Mouse (Mus musculus) heart, adult 2 months (tissue): ENCODE measurements around the gene Gon4l. TPM values are rescaled to one million over a fixed set of nuclear protein-coding genes. Genes with fewer than 3 reads are reported as not detected.
A peak's percentile ranks its signal among the peaks of the same experiment; 100 is the strongest.

Experiments used
- DNase-seq, 2 experiments: peaks; one replicate each; pipeline ENCODE4 v3.0.0; 2021
- H3K27ac ChIP-seq: fragments of 200-600 bp; 2 replicates; pipeline ENCODE4 v1.8.1; 2022
- H3K27me3 ChIP-seq: fragments of 200-500 bp; 2 replicates; pipeline ENCODE4 v1.6.1; 2012; ENCODE audit warnings: mild to moderate bottlenecking, low read length, inconsistent platforms, mixed read lengths; ENCODE audit not compliant: control insufficient read depth, insufficient read depth
- H3K36me3 ChIP-seq: fragments of 200-500 bp; 2 replicates; pipeline ENCODE4 v1.6.1; 2012; ENCODE audit warnings: low read length, inconsistent platforms; ENCODE audit not compliant: control insufficient read depth, insufficient read depth
- H3K4me1 ChIP-seq: fragments of 200-500 bp; 2 replicates; pipeline ENCODE4 v1.6.1; 2011; ENCODE audit warnings: low read length; ENCODE audit not compliant: control insufficient read depth, insufficient read depth
- H3K4me3 ChIP-seq: fragments of 200-600 bp; 2 replicates; pipeline ENCODE4 v1.8.1; 2022
- H3K79me2 ChIP-seq: fragments of 200-500 bp; replicated peaks from 2 replicates; pipeline ENCODE4 v1.6.1; 2012; ENCODE audit warnings: mild to moderate bottlenecking, inconsistent platforms, low read length, moderate library complexity, mixed read lengths; ENCODE audit not compliant: control insufficient read depth, insufficient read depth
- H3K9ac ChIP-seq: fragments of 200-500 bp; 2 replicates; pipeline ENCODE4 v1.6.1; 2012; ENCODE audit warnings: low read depth, mild to moderate bottlenecking, control low read depth, inconsistent platforms, low read length, mixed read lengths
- CTCF ChIP-seq: fragments of 200-600 bp; IDR thresholded peaks from 2 replicates; pipeline ENCODE4 v1.8.1; 2022; ENCODE audit warnings: antibody characterized with exemption, mild to moderate bottlenecking, moderate library complexity
- EP300 ChIP-seq: fragments of 200-500 bp; IDR thresholded peaks from 2 replicates; pipeline ENCODE4 v1.6.1; 2011; ENCODE audit warnings: low read depth, low read length, control low read depth; ENCODE audit not compliant: insufficient read depth
- POLR2A ChIP-seq: fragments of 200-500 bp; IDR thresholded peaks from 2 replicates; pipeline ENCODE4 v1.6.1; 2011; ENCODE audit warnings: mild to moderate bottlenecking, low read depth, low read length, control low read depth; ENCODE audit not compliant: insufficient read depth
- WGBS: fragments of 180-500 bp; shearing (Covaris S2); methylation state at CpG from one replicate; pipeline ENCODE4 v1.1.7; 2018; 5-methylcytosine and 5-hydroxymethylcytosine counted together
- intact Hi-C: fragments of 180-260 bp; cut with DNase I; formaldehyde crosslinking; loops from one replicate; pipeline ENCODE4 v1.15.1; 2025
- polyA plus RNA-seq: library from polyadenylated mRNA; depleted of rRNA; stranded (reverse); fragments of >200 nt; gene quantifications from 2 replicates; pipeline ENCODE4 v1.2.3, GENCODE M21; 2012
- total RNA-seq, 2 experiments: library from RNA; stranded (reverse); gene quantifications; 2 replicates each; pipeline ENCODE4 v1.2.3; 2021

Gon4l gene
- total and polyA plus RNA-seq, 3 experiments, result 10.7 to 24.3 (median 19.9) TPM

- TF ChIP-seq CTCF (no peak), EP300 (no peak), POLR2A (no peak)
- H3K27me3 ChIP-seq, result no peaks in the 10 kb centered on the region
- DNase-seq, result no peak
- no peak overlapping the region for H3K9ac ChIP-seq
- no peaks in the 10 kb centered on the region for H3K79me2 ChIP-seq
- H3K36me3 ChIP-seq, result no peaks in the 10 kb centered on the region
- peaks cover 2% of the 10 kb centered on the region; the same call in 1 of the 2 replicates for H3K4me1 ChIP-seq
- 92% methylated on average over 7 of the region's 7 CpGs for WGBS
- H3K4me3 ChIP-seq, result no peak overlapping the region
- intact Hi-C loops, result no loop called here
- no peak overlapping the region for H3K27ac ChIP-seq
Measured at GRCm38 (mm10) chr3:88912585-88912984, 77.6 kb downstream of the Gon4l start.

- Histone ChIP-seq H3K79me2 (no peaks in the 10 kb centered on the region), H3K27me3 (no peaks in the 10 kb centered on the region), H3K4me3 (peak within 1 kb of the TSS; percentile 78), H3K36me3 (no peaks in the 10 kb centered on the region), H3K4me1 (peaks cover 2% of the 10 kb centered on the region; the same call in 1 of the 2 replicates), H3K9ac (peak within 1 kb of the TSS; percentile 75), H3K27ac (peak within 1 kb of the TSS; percentile 94)
- TF ChIP-seq EP300 (0 out of 2 replicates have a peak, but pooled peaks have one; percentile 26), POLR2A (peak; percentile 98), CTCF (peak; percentile 33)
- peak; percentile 93 to 96 for DNase-seq
- under 1% methylated on average over 62 of the region's 62 CpGs for WGBS
- intact Hi-C loops, result loop anchor here (2.0 kb wide), 1 partner anchor 37 kb away; the partner anchor contains the start of genes Ash1l and Dap3
Measured at GRCm38 (mm10) chr3:88913511-88914383, 78.7 kb downstream of the Gon4l start, which contains the start of gene Msto1. TSS of gene Msto1 (minus strand) at chr3:88913999.

- TF ChIP-seq CTCF, result no peak
- TF ChIP-seq EP300, result no peak
- TF ChIP-seq POLR2A, result no peak
- DNase-seq, result no peak
- WGBS, result 20% methylated on average over 8 of the region's 8 CpGs
Measured at GRCm38 (mm10) chr3:88914384-88914810, 79.4 kb downstream of the Gon4l start.

GRCm38 (mm10) chr3:88918981-88919380 lies 84.0 kb downstream of the Gon4l start:
- no peaks in the 10 kb centered on the region for H3K36me3 ChIP-seq
- 83% methylated on average over 13 of the region's 13 CpGs for WGBS

More at GRCm38 (mm10) chr3:88914384-88914810, 79.4 kb downstream of the Gon4l start:
- no peaks in the 10 kb centered on the region for H3K79me2 ChIP-seq
- H3K27me3 ChIP-seq, result no peaks in the 10 kb centered on the region
- H3K27ac ChIP-seq, result peak overlapping the region; percentile 94
- H3K4me1 ChIP-seq, result peaks cover 2% of the 10 kb centered on the region; the same call in 1 of the 2 replicates
- H3K9ac ChIP-seq, result peak overlapping the region; percentile 75
- intact Hi-C loops, result loop anchor here (2.0 kb wide), 1 partner anchor 36 kb away; the partner anchor contains the start of genes Ash1l and Dap3
- H3K36me3 ChIP-seq, result no peaks in the 10 kb centered on the region
- H3K4me3 ChIP-seq, result peak overlapping the region; percentile 78

GRCm38 (mm10) chr3:88921411-88921810 lies 86.4 kb downstream of the Gon4l start:
- WGBS, result 81% methylated on average over 9 of the region's 9 CpGs
- Histone ChIP-seq H3K4me3 (no peak overlapping the region), H3K4me1 (no peaks in the 10 kb centered on the region), H3K27ac (no peak overlapping the region), H3K27me3 (no peaks in the 10 kb centered on the region), H3K79me2 (no peaks in the 10 kb centered on the region), H3K9ac (no peak overlapping the region), H3K36me3 (no peaks in the 10 kb centered on the region)
- intact Hi-C loops, result no loop called here
- TF ChIP-seq EP300 (no peak), CTCF (no peak), POLR2A (no peak)
- DNase-seq, result no peak

More at GRCm38 (mm10) chr3:88918981-88919380, 84.0 kb downstream of the Gon4l start:
- Histone ChIP-seq H3K27me3 (no peaks in the 10 kb centered on the region), H3K4me3 (no peak overlapping the region), H3K79me2 (no peaks in the 10 kb centered on the region), H3K27ac (no peak overlapping the region), H3K4me1 (peaks cover 2% of the 10 kb centered on the region; the same call in 1 of the 2 replicates), H3K9ac (no peak overlapping the region)
- DNase-seq, result no peak
- TF ChIP-seq EP300, result no peak
- no peak for TF ChIP-seq POLR2A
- TF ChIP-seq CTCF, result no peak
- intact Hi-C loops, result no loop called here
